Mouse (Mus musculus): ENCODE measurements around the gene Prpf8. TPM values are rescaled to one million over a fixed set of nuclear protein-coding genes. Genes with fewer than 3 reads are reported as not detected.
"Not testable (repeated sequence)": the region's sequence is repeated elsewhere in the genome, so short reads cannot be mapped to it uniquely, and the experiment has no call there.

Gene Prpf8
- polyA plus RNA-seq (2012; rRNA removed): 51.2 and 77.9 TPM in 2 replicates

DNA sequence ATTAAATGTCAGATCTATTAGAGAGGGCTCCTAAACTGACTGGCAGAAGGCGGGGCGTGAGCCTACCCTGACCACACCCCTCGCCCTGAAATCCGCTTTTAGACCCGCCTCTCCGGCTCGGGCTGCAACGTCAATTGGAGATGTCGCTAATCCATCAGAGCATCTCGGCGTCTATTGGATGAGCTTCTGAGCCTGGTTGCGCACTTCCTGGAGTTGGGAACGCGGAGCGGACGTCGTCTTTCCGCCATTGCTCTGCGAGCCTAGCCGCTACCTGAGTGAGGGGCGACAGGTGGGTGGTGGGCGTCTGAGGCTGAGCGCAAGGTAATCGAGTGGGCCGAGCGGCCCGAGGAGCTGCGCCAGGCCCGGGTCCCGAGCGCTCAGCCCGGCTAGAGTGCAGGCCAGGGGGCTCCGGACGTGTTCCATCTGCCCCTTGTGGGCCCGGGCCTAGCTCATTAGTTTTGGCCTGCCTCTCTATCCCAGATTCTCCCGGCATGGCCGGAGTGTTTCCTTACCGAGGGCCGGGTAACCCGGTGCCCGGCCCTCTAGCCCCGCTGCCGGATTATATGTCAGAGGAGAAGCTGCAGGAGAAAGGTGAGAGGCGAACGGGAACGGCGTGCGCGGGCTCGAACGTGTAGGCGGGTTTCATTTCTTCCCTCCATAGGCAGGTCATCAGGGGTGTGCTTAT is at the start of gene Prpf8:
TSS of gene Prpf8 (plus strand) at position 216 of the 685 bp plus-strand sequence.
- WGBS: under 1% methylated on average over 52 of the region's 52 CpGs
- DNase-seq (ENCODE audit: low read depth, low spot score): peak; percentile 93

DNA sequence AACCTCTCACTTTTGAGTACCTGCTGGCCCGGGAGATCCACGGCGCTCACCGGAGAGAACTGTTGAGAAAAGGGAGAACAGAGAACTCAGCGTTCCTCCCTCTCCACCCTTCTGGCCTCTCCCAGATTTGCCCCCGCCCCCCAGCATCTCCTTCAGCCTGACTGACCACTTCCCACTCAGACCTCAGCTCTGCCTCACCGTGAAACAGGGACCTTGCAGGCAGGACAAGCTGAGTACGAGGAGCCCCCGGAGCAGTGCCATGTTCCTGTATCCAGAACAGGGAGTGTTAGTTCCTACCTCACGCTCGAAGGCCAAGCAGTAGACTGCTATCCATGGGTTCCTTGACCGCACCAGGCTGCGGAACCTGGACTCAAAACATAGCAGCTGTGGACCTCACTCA is 48.4 kb upstream of the Prpf8 start:
- WGBS: 76% methylated on average over 13 of the region's 13 CpGs
- DNase-seq (ENCODE audit: low read depth, low spot score): no peak

DNA sequence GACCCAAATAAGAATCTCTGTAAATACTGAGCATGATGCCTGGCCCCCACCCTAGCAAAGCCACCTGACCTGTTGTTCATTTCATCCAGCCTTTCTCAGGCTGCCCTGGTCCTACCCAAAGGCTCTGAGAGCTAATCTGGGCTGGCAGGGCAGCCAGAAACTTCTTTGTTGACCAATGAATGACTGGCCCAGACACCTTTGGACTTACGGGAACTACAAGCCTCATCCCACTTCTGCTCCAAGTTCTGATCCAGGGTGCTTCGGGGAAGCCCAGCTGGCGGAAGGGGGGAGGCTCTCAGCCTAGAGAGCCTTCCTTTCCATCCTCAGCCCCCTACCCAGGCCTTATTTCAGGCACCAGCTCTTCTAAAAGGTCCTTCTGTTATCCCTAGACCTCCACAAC is 47.8 kb upstream of the Prpf8 start:
- no peak for DNase-seq (ENCODE audit: low read depth, low spot score)

DNA sequence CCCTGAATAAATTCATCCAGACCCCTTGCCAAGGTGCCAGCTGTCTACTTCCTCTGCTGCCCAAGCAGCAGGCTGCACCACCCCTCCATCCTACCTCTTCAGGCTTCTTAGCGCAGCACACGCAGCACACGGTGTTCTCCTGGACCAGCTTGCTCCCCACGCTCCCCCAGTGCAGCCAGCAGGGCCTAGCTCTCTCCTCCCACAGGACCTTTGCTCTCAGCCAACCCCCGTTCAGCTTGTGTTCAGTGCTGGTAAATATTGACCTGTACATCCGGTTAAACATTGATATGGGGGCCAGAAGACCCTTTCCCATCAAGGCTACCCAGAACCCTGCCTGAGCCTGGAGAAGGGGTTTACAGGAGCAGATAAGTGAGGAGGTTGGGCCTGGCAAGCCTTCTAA is 47.3 kb upstream of the Prpf8 start, which contains the start of gene Serpinf2:
TSS of gene Serpinf2 (minus strand) at position 229 of the 400 bp plus-strand sequence.
- no peak for DNase-seq (ENCODE audit: low read depth, low spot score)

More for the DNA sequence above, 47.8 kb upstream of the Prpf8 start:
- 77% methylated on average over 3 of the region's 3 CpGs for WGBS

DNA sequence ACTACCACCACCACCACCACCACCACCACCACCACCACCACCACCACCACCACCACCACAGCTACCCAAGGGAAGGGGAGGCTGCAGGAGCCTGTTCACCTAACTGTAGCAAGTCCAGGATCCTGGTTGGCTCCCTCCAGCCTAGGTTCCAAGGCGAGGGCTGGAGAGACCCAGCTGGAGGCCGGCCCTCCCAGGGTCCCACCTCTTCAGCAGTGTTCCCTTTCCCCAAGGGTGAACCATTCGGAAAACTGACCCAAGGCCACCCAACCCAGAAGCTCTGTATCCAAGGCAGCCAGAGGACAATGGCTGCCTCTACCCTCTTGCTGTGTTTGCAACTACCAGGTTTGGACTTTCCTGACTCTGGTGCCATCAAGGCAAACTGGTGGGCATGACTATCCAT is 46.7 kb upstream of the Prpf8 start:
- DNase-seq (ENCODE audit: low read depth, low spot score): no peak
- WGBS: 92% methylated on average over 3 of the region's 3 CpGs

More for the DNA sequence above, 47.3 kb upstream of the Prpf8 start, which contains the start of gene Serpinf2:
- 46% methylated on average over 6 of the region's 6 CpGs for WGBS

DNA sequence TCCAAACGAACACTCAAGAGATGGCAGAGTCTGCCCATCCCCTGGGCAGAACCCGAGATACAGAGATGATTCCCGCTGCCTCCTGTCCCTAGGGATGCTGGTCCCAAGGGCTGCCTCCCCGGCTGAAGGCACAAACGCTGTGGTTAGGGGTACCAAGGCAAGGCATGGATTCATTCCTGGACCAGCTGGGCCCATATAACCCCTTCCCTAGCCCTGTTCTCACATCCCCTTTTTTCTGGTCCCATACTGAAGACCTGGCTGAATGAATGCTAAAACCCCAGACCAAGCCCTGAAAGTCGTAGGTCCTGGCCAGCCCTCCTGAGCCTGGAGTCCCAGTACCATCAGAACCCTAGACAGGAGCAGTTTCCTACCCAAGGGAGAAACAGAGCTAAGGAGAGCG is 45.6 kb upstream of the Prpf8 start:
- 82% methylated on average over 7 of the region's 7 CpGs for WGBS
- DNase-seq (ENCODE audit: low read depth, low spot score): no peak

DNA sequence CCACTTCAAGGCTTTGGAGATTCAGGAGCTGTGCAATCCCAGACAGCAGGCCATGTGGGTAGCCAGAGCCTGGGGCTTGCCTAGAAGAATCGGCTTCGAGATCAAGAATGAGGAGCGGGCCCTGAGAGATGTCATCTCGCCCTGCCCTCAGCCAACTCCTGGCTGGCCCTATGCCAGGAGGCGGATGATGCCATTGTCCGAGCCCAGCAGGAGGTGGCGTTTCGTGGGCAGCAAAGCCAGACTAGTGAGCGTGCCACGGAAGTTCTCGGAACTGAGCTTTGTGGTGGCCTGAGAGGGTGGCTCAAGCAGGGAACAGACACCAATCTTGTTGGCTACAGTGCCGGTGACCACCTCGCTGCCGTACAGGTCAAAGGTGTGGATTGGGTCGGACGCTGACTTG is 45.0 kb upstream of the Prpf8 start:
- 87% methylated on average over 16 of the region's 16 CpGs for WGBS
- no peak for DNase-seq (ENCODE audit: low read depth, low spot score)

DNA sequence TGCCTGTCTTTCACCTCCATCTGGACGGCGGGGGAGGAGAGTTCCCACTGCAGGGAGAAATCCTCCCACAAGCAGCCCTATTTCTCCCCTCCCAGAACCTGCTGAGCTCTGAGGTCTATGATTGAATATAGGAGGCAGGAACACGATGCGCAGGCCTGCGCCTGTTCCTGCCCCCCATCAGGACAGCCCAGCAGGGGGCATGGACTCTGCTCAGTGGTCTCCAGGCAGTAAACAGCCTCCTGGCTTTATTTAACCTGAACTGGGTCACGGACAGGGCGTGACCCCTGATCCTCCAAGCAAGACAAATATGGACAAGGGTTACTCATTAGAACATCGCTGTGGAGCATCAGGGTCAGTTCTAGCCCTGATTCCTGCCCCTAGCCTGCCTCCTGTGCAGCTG is 42.9 kb upstream of the Prpf8 start:
- DNase-seq (ENCODE audit: low read depth, low spot score): no peak
- WGBS: 83% methylated on average over 8 of the region's 8 CpGs

DNA sequence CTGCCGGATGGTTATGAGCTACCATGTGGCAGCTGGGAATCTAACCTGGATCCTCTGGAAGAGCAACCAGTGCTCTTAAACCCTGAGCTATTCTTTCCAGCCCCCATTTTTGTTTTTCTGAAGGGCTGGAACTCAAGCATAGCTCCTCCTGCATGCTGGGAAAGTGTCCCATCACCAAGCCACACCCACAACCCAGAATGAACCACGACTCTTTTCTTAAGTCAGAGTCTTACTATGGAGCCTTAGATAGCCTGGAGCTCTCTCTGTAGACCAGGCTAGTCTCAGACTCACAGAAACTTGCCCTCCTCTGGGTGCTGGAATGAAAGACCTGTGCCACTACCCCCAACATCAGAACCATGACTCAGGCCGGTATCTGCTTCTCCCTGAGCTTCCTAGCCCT is 38.0 kb upstream of the Prpf8 start:
- 70% methylated on average over 3 of the region's 3 CpGs for WGBS
- no peak for DNase-seq (ENCODE audit: low read depth, low spot score)

DNA sequence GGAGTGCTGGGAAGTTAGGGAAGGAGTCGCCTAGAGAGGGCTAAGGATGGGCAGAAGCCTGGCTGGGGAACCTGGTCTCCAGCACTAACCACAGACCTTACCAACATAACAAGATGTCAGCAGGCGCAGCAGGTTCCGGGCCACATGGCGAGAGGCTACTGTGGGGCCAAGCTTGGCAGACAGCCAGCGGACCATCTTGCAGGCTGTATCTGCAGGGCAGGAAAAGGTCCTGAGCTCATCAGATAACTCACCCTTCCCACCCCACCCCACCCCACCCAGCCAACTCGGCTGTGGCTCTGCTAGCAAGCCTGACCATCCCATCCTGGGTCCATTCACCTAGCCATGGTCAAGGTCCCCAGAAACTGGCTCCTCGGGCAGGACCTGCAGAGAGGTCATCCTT is 36.9 kb upstream of the Prpf8 start:
- DNase-seq (ENCODE audit: low read depth, low spot score): no peak
- 77% methylated on average over 7 of the region's 7 CpGs for WGBS

DNA sequence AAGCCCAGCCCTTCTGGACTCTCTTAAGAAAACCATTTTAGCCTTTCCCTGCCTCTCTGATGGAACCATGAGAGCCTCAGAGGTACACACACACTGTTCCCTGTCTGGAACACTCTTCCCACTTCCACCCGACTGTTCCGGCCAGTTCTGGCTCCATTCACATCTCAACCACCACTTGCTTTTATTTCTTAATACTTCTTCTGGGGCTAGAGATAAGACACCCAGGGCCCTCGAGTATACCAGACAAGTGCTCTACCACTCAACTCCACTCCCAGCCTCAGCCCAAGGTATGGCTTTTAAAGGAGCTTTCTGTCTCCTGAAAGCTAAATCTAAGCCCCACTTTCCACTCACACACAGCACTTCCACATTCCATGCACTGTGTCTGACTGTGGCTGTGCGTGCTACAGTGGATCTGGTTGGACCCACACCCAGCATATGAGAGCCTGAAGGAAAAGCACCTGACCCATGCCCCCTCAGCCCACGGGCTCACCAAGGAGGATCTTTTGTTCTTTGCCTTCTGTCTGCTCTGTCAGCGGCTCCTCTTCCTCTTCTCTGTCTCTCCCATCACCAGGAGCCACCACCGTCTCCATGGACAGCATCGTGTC is 36.2 kb upstream of the Prpf8 start:
- 80% methylated on average over 8 of the region's 8 CpGs for WGBS
- no peak for DNase-seq (ENCODE audit: low read depth, low spot score)

DNA sequence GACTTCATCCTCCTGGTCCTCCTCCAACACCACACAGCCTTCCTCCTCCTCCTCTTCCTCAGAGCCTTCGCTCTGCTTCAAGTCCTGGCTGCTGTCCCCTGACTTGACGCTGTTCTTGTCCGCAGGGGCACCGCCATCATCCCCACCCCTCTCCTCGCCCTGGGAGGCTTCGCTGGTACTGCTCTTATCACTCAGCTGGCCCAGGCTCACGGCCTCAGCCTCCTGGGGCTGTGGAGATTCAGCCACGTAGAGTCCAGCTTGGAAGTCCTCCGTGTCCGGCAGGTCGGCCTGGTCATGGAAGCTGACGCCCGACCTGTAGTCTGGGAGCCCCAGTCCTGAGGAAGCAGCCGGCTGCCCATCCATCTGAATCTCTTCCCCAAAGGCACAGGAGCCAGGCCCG is 35.7 kb upstream of the Prpf8 start:
- DNase-seq (ENCODE audit: low read depth, low spot score): no peak
- WGBS: 92% methylated on average over 15 of the region's 15 CpGs

DNA sequence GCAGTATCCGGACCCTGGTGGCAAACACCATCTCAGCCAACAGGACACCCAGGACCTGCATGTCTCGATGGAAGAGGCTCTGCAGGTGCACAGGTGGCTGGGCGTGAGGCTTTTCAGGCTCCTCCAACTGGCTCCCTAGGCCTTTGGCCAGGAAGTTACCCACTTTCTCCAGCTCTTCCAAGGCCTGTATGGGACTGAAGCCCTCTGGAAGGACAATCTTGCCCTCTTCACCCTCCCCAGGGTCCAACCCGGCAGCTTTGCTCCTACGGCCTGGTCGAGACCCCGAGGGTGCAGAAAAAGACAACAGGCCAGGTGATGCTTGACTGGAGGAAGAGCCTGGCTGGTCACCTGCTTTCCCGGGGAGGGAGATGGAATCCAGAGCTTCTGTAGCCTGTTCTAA is 34.5 kb upstream of the Prpf8 start:
- WGBS: 91% methylated on average over 8 of the region's 8 CpGs
- no peak for DNase-seq (ENCODE audit: low read depth, low spot score)

DNA sequence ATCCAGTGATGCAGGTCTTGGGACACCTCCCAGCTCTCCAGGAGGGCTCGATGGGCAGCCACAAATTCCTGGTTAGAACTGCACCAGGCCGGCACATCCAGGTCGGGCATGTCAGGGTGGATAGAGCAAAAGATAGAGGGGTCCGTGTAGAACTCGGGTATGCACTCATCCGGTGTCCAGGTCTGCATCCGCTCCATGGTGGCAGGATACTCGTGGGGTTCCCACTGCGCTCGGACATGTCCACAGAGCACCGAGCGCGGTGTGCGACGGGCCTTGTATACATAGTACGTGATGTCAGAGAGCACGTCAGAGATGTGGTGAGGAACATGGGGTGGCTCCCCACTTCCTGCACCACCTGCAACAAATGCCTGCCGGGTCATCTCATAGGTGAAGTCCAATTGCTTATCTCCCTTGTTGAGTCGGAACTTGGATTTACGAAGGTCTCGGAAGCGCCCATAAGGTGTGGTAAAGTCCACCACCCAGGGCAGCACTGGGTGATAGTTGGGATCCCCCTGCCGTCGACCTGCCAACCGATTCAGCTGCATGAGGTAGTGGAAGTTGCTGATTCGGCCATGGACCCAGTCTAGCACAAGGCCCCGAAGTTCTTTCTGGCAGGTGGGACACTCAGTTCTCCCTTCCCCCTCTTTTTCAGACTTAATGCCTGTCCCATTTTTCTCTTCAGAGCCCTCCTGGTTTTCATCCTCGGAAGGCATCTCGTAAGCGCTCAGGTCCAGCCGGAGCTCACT is 33.6 kb upstream of the Prpf8 start:
- 94% methylated on average over 31 of the region's 31 CpGs for WGBS
- DNase-seq (ENCODE audit: low read depth, low spot score): no peak

DNA sequence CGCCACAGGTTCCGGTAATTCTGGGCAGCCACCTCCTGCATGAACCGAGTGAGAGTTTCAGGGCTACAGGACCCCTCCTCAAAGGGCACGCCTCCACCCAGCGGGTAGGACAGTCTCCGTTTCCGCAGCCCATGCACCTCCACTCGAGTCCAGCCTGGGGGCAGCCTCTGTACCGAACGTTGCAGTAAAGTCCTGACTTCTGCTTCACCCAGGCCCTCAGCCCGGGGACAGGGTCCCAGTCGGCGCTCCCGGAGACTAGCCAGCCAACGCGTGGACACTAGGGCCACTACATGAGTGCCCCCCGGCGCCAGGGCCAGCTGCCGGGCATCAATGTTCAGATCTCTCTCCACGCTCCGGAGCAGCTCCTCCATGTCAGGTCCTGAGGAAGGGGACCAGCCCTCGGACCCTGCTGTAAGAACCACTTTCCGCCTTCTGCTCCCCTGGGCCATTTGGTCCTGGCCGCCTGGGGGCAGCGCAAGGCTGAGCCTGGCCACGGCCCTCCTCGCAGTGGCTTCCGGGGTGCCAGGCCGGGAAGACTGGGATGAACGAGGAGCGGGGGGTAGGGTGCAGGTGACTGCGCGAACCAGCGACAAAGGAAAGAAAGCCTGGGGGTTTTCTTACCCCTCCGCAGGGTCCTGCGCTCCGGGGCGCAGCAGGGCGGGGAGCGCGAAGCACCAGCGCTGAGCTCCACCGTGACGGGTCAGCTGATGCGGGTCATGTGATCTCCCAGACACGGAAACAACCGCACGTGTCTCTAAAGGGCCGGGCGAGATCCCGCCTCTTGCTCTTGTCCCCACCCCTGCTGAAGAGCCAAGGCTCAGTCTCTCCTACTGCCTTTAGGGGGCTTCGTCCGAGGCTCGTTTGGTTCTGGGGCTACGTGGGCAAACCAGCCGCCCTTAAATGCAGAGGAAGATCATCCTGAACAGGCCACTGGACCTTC is 32.4 kb upstream of the Prpf8 start, which contains the start of gene Wdr81:
TSS of gene Wdr81 (minus strand) at position 727 of the 940 bp plus-strand sequence.
- DNase-seq (ENCODE audit: low read depth, low spot score): peak; percentile 91
- WGBS: 2% methylated on average over 56 of the region's 56 CpGs

DNA sequence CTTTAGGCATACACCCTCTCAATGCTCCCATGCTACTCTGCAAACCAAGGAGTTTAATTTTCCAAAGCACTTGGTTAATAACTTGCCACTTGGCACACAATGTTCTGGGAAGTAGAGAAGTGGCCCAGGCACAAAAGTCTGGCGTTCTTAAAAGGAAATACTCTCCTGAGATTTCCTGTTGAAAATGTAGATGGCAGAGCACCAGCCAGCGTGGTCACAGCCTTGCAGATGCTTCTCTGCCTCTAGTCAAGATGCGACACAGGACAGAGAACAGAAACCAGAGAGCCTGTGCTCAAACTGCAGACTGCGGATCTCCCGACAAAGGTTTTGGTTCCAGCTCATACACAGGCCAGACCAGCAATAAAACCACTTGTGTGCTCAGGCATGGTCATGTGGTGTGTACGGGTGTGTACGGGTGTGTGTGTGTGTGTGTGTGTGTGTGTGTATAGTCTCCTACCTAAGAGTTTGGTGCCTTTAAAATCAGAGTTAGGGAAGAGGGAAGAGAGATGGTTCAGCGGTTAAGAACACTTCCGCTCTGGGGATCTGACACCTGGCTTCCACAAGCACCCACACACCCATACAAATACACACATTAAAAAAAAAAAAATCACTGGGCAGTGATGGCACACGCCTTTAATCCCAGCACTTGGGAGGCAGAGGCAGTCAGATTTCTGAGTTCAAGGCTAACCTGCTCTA is 31.4 kb upstream of the Prpf8 start:
- no peak for DNase-seq (ENCODE audit: low read depth, low spot score)
- WGBS: 19% methylated on average over 10 of the region's 10 CpGs

DNA sequence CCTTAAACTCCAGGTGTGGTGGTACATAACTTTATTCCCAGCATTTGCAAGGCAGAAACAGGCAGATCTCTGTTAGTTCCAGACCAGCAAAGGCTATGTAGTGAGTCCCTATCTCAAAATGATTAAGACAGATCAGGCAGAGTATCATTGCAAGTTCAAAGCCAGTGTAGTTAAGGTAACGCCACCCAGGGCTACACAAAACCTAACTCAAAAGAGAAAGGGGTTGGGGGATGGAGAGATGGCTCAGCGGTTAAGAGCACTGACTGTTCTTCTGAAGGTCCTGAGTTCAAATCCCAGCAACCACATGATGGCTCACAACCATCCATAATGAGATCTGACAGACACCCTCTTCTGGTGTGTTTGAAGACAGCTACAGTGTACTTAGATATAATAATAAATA is 30.6 kb upstream of the Prpf8 start:
- DNase-seq (ENCODE audit: low read depth, low spot score): not testable (repeated sequence)

DNA sequence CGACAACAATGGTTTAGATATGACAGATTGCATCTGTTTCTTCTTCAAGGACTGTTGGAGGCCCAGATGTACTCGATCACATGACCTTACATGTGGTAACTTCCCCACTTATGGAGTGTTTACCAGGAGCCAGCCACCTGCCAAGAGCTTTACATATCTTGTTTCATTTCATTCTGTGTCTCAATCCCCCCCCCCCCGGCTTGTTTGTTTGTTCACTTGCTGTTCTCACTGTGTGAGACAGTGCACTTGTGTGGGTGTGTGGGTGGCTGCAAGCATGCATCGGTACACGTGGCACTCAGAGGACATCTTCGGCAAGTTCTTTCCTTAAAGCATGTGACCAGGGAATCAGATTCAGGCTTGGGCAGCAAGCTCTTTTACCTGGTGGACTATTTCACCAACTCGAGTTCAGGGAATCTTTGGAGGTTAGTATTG is 30.2 kb upstream of the Prpf8 start:
- no peak for DNase-seq (ENCODE audit: low read depth, low spot score)
- 81% methylated on average over 7 of the region's 7 CpGs for WGBS

More for the DNA sequence above, 30.6 kb upstream of the Prpf8 start:
- 98% methylated on average over 2 of the region's 2 CpGs for WGBS

DNA sequence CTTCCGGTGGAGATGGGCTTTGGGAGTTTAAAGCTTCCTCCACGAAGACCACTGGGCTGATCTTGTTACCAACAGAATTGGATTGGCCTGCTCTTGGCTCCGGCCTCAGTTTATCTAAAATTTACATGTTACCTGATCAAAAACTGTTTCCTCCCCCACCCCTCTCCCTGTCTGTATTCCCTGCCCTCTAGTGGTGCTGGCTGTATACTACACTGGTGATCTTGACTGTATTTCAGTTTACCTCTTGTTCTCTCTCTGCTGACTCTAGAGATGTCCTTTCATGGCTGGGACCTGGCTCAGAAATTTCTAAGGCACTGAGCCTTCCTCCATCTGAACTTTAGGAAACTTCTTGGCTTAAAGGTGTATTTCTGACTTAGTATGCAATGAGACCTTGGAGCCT is 28.4 kb upstream of the Prpf8 start:
- no peak for DNase-seq (ENCODE audit: low read depth, low spot score)

More for the DNA sequence above, 28.4 kb upstream of the Prpf8 start:
- WGBS: 21% methylated on average over 3 of the region's 3 CpGs
